Mouse (Mus musculus) kidney, adult 2 months (tissue): ENCODE measurements around the gene Ctnnbl1. TPM values are rescaled to one million over a fixed set of nuclear protein-coding genes. Genes with fewer than 3 reads are reported as not detected.

Experiments used
- DNase-seq: peaks from one replicate; pipeline ENCODE4 v3.0.0; 2021
- H3K27ac ChIP-seq: fragments of 200-500 bp; 2 replicates; pipeline ENCODE4 v1.5.1; 2012; ENCODE audit warnings: low read depth, low read length, control low read depth, inconsistent platforms; ENCODE audit not compliant: insufficient read depth
- H3K27me3 ChIP-seq: fragments of 200-500 bp; replicated peaks from 2 replicates; pipeline ENCODE4 v1.6.1; 2012; ENCODE audit warnings: mild to moderate bottlenecking, moderate library complexity, low read length, inconsistent platforms; ENCODE audit not compliant: control insufficient read depth, insufficient read depth
- H3K36me3 ChIP-seq: fragments of 200-500 bp; 2 replicates; pipeline ENCODE4 v1.6.1; 2012; ENCODE audit warnings: mild to moderate bottlenecking, moderate library complexity, low read length, inconsistent platforms; ENCODE audit not compliant: control insufficient read depth, insufficient read depth
- H3K4me1 ChIP-seq: fragments of 200-500 bp; 2 replicates; pipeline ENCODE4 v1.6.1; 2011; ENCODE audit warnings: low read length; ENCODE audit not compliant: control insufficient read depth, insufficient read depth
- H3K4me3 ChIP-seq: fragments of 200-500 bp; 2 replicates; pipeline ENCODE4 v1.5.1; 2011; ENCODE audit warnings: mild to moderate bottlenecking, low read depth, low read length, control low read depth; ENCODE audit not compliant: insufficient read depth
- CTCF ChIP-seq: fragments of 200-500 bp; conservative IDR thresholded peaks from 2 replicates; pipeline ENCODE4 v1.5.1; 2011; ENCODE audit warnings: low read depth, mild to moderate bottlenecking, control low read depth, low read length, moderate library complexity, mixed read lengths; ENCODE audit not compliant: insufficient read depth, insufficient read length
- POLR2A ChIP-seq: fragments of 200-500 bp; IDR thresholded peaks from one replicate; pipeline ENCODE4 v1.6.1; 2011; ENCODE audit warnings: low read depth, low read length, control low read depth
- WGBS: fragments of 180-500 bp; shearing (Covaris S2); methylation state at CpG from one replicate; pipeline ENCODE4 v1.1.7; 2018; 5-methylcytosine and 5-hydroxymethylcytosine counted together
- polyA plus RNA-seq: library from polyadenylated mRNA; depleted of rRNA; stranded (reverse); fragments of >200 nt; gene quantifications from 2 replicates; pipeline ENCODE4 v1.2.3, GENCODE M21; 2012

Gene Ctnnbl1
- polyA plus RNA-seq, 1 experiment = 16.7 TPM

DNA sequence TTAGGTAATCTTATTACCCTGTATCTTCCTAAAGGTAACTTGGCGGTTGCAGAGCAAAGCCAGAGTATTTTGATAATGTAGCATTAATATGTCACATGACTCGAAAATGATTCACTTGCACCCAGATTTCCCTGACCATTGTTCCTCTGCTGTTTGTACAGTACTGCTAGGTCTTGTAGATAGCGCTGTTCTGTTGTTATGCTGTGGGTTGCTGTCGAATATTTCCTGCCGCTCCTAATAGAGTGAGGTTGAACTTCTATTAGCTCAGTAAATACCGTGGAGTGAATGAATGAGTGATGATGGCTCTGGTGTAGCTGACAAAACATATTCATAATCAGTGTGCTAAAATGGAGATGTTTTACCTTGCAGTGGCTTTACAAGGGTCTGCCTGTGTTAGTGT lies 22.5 kb downstream of the Ctnnbl1 start:
- Histone ChIP-seq H3K36me3 (no peaks in the 10 kb centered on the region), H3K27me3 (no peaks in the 10 kb centered on the region), H3K27ac (no peak overlapping the region), H3K4me1 (no peaks in the 10 kb centered on the region), H3K4me3 (no peak overlapping the region)
- TF ChIP-seq POLR2A (no peak), CTCF (no peak)
- 71% methylated on average over 6 of the region's 6 CpGs for WGBS
- no peak for DNase-seq

DNA sequence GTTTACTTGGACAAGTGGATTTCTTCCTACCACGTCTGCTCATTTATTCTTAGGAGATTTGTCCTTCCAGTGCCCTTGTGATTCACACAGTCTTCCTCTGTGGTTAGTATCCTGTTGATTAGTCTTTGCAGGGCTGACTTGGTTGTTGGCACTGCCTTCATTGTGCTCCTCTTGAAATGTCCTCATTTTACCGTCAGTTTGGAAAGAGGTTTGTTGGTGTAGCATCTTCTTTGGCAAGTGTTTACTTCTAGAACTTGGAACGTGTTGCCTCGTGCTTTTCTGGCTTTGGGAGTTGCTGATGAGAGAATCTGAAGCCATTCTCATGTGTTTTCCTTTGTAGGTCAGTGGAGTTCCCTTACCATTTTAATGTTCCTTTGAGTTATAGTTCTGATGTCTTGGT lies 25.7 kb downstream of the Ctnnbl1 start:
- Histone ChIP-seq H3K4me1 (no peaks in the 10 kb centered on the region), H3K36me3 (no peaks in the 10 kb centered on the region), H3K27me3 (no peaks in the 10 kb centered on the region), H3K27ac (no peak overlapping the region), H3K4me3 (no peak overlapping the region)
- no peak for DNase-seq
- TF ChIP-seq POLR2A (no peak), CTCF (no peak)
- 69% methylated on average over 4 of the region's 4 CpGs for WGBS

GRCm38 (mm10) chr2:157766591-157766990 lies 29.4 kb downstream of the Ctnnbl1 start:
- no peak overlapping the region for H3K4me3 ChIP-seq
- no peaks in the 10 kb centered on the region for H3K27me3 ChIP-seq
- H3K36me3 ChIP-seq = no peaks in the 10 kb centered on the region
- H3K27ac ChIP-seq = no peak overlapping the region
- H3K4me1 ChIP-seq = peaks cover 15% of the 10 kb centered on the region; the same call in 1 of the 2 replicates
- WGBS = 84% methylated on average over 7 of the region's 7 CpGs
- no peak for DNase-seq
- TF ChIP-seq POLR2A (no peak), CTCF (no peak)

GRCm38 (mm10) chr2:157768682-157769429 lies 31.7 kb downstream of the Ctnnbl1 start:
- H3K27me3 ChIP-seq = no peaks in the 10 kb centered on the region
- DNase-seq = peak; percentile 37
- no peaks in the 10 kb centered on the region for H3K36me3 ChIP-seq
- H3K27ac ChIP-seq = no peak overlapping the region; the same call in 1 of the 2 replicates
- 34% methylated on average over 10 of the region's 10 CpGs for WGBS
- no peak overlapping the region for H3K4me3 ChIP-seq
- peaks cover 15% of the 10 kb centered on the region; the same call in 1 of the 2 replicates for H3K4me1 ChIP-seq
- TF ChIP-seq CTCF (no peak), POLR2A (no peak)

DNA sequence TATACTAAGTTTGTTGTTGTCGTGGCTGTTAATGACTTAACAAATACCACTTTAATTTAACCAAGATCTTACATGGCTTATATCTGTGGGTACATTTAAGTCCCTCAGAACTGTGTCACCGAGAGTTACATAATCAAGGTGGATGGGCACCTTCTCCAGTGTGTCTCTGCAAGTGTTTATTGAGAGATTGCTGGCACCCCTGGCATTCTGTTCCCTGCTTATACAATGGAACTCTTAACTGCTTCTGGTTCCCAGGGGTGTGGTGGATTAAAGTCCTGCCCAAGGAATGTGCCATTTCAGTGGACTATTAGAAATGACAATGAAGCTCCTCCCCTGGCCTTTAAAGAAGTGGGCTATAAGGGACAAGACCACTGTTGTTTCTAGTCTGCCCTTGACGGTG lies 33.6 kb downstream of the Ctnnbl1 start:
- peak overlapping the region; percentile 41; the same call in 1 of the 2 replicates for H3K27ac ChIP-seq
- peak; percentile 14 for DNase-seq
- H3K4me3 ChIP-seq = no peak overlapping the region
- no peaks in the 10 kb centered on the region for H3K36me3 ChIP-seq
- H3K4me1 ChIP-seq = peaks cover 15% of the 10 kb centered on the region; the same call in 1 of the 2 replicates
- no peaks in the 10 kb centered on the region for H3K27me3 ChIP-seq
- TF ChIP-seq POLR2A = no peak
- TF ChIP-seq CTCF = no peak
- 63% methylated on average over 3 of the region's 3 CpGs for WGBS

GRCm38 (mm10) chr2:157773661-157774060 lies 36.5 kb downstream of the Ctnnbl1 start:
- TF ChIP-seq CTCF (no peak), POLR2A (no peak)
- DNase-seq = no peak
- Histone ChIP-seq H3K27ac (no peak overlapping the region), H3K36me3 (no peaks in the 10 kb centered on the region), H3K4me3 (no peak overlapping the region), H3K4me1 (peaks cover 15% of the 10 kb centered on the region; the same call in 1 of the 2 replicates), H3K27me3 (no peaks in the 10 kb centered on the region)
- 100% methylated on average over 1 of the region's 1 CpGs for WGBS

- Histone ChIP-seq H3K27me3 (no peaks in the 10 kb centered on the region), H3K36me3 (no peaks in the 10 kb centered on the region), H3K27ac (no peak overlapping the region), H3K4me1 (0 out of 2 replicates have a peak, but pooled peaks cover 2% of the 10 kb centered on the region), H3K4me3 (no peak overlapping the region)
- no peak for TF ChIP-seq CTCF
- no peak for TF ChIP-seq POLR2A
- 86% methylated on average over 2 of the region's 2 CpGs for WGBS
- no peak for DNase-seq
Observed at GRCm38 (mm10) chr2:157775957-157776356, 38.8 kb downstream of the Ctnnbl1 start.

- 83% methylated on average over 3 of the region's 3 CpGs for WGBS
- Histone ChIP-seq H3K27ac (no peak overlapping the region), H3K4me1 (no peaks in the 10 kb centered on the region), H3K4me3 (no peak overlapping the region), H3K36me3 (no peaks in the 10 kb centered on the region), H3K27me3 (no peaks in the 10 kb centered on the region)
- no peak for DNase-seq
- TF ChIP-seq CTCF (no peak), POLR2A (no peak)
Observed at GRCm38 (mm10) chr2:157780956-157781355, 43.8 kb downstream of the Ctnnbl1 start.
